Comparison of ENCODE assay signal across 24 mouse cellular contexts in the genomic region with DNA sequence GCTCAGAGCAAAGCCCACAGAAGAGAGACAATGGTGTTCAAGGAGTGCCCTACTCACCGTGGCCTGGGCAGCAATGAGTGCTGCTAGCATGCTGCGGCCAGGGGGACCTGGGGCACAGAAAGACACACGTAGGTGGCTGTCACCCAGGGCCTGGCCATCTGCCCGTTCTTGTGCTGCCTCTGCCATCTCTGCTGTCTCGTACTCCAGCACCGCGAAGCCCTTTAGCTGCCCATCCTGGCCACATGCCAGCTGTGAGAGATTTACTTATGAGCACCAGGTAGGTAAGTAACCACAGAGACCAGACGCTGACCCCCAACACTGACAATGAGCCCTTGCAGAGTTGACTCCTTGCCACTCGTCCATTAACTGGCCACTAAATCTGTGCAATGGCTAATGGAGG. TPM values are rescaled to one million over a fixed set of nuclear protein-coding genes. Genes with fewer than 3 reads are reported as not detected.
A peak's percentile ranks its signal among the peaks of the same experiment; 100 is the strongest.
DNase-seq lines count a peak whose midpoint lies in the region; TF ChIP-seq lines count a peak whose summit lies in the region.
"Had no signal": no experiment of that assay in that cellular context is flagged by ENCODE, and none has a peak within 500 bp of the region (broad histone marks: within the 10 kb centered on the region; RNA-seq: fewer than 3 reads in every experiment).

No protein-coding gene starts in this region.

- no peak overlapping the region for H3K4me3 ChIP-seq in layer of hippocampus, adult 2 months
- H3K4me3 ChIP-seq: embryonic facial prominence, embryonic 12.5 days; embryonic facial prominence, embryonic 15.5 days; heart, embryonic 12.5 days; heart, embryonic 15.5 days; hindbrain, embryonic 10.5 days; hindbrain, embryonic 13.5 days; intestine, embryonic 15.5 days had no signal

- peak overlapping the region; percentile 46; the same call in 1 of the 2 replicates for H3K27ac ChIP-seq in layer of hippocampus, adult 2 months
- H3K27ac ChIP-seq: embryonic facial prominence, embryonic 12.5 days; embryonic facial prominence, embryonic 15.5 days; heart, embryonic 15.5 days; hindbrain, embryonic 10.5 days; hindbrain, embryonic 13.5 days; intestine, embryonic 15.5 days had no signal

- TF ChIP-seq CTCF in layer of hippocampus, adult 2 months (conservative IDR thresholded peaks at IDR 0.05) = no peak

- peak; percentile 21 for DNase-seq in adrenal gland, postnatal 10 days
- DNase-seq in adrenal gland, postnatal 4 days (ENCODE audit: low spot score in 2 of 2) = no peak
- peak; percentile 27 to 54 for DNase-seq in cerebellum, postnatal 25 days
- no peak for DNase-seq in cerebellum, adult 8-10 months
- DNase-seq in layer of hippocampus, adult 2 months (ENCODE audit: low spot score in 2 of 2) = no peak
- no peak for DNase-seq in layer of hippocampus, postnatal 25 days (ENCODE audit: extremely low spot score in 1 of 2, low spot score in 1 of 2)
- DNase-seq: adrenal gland, adult 8-10 months; adrenal gland, postnatal 36 days; cerebellum, adult 11-12 months; cerebellum, adult 9-10 months; forebrain, postnatal 0 days; heart, adult 18-20 months; heart, postnatal 10 days; heart, postnatal 36 days; kidney, adult 11 months had no signal

RNA-seq across cellular contexts. Expression of gene Fdx1l, which starts 7.7 kb away (rescaled TPM):
- 10 to 100 TPM; 32.5 to 38.6 TPM for total RNA-seq in adrenal gland, postnatal 10 days (2021)
- total RNA-seq in adrenal gland, postnatal 4 days (2021) = 10 to 100 TPM; 32.9 to 37.7 TPM
- 10 to 100 TPM; 61.1 to 62.0 TPM for total RNA-seq in layer of hippocampus, adult 2 months (2021)
- 10 to 100 TPM; 67.2 to 68.2 TPM for total RNA-seq in layer of hippocampus, postnatal 25 days (2021)

RNA-seq across cellular contexts. Expression of gene Gm49373, which starts 8.2 kb away (rescaled TPM):
- under 1 TPM; 0.45 to 0.51 TPM for total RNA-seq in adrenal gland, postnatal 10 days (2021)
- under 1 TPM in 1 of 2 experiments, not detected in 1; 0.64 TPM for total RNA-seq in adrenal gland, postnatal 4 days (2021)
- 1 to 10 TPM in 1 of 2 experiments, under 1 TPM in 1; 0.74 to 2.7 TPM for total RNA-seq in layer of hippocampus, adult 2 months (2021)
- 1 to 10 TPM; 1.1 to 1.3 TPM for total RNA-seq in layer of hippocampus, postnatal 25 days (2021)
- total RNA-seq: common myeloid progenitor, adult 5-6 weeks had no signal

RNA-seq across cellular contexts. Expression of gene Gm38431, which starts 10.7 kb away (rescaled TPM):
- 1 to 10 TPM in 1 of 2 experiments, under 1 TPM in 1; 0.63 to 1.5 TPM for total RNA-seq in adrenal gland, postnatal 10 days (2021)
- total RNA-seq in adrenal gland, postnatal 4 days (2021) = 1 to 10 TPM; 3.1 to 3.9 TPM
- total RNA-seq in layer of hippocampus, adult 2 months (2021) = 1 to 10 TPM; 2.9 to 3.8 TPM
- total RNA-seq in layer of hippocampus, postnatal 25 days (2021) = 1 to 10 TPM; 2.4 to 2.7 TPM

RNA-seq across cellular contexts. Expression of gene Raver1, which starts 10.7 kb away (rescaled TPM):
- total RNA-seq in adrenal gland, postnatal 10 days (2021) = 10 to 100 TPM; 47.2 to 50.3 TPM
- total RNA-seq in adrenal gland, postnatal 4 days (2021) = 10 to 100 TPM; 67.0 to 68.4 TPM
- 10 to 100 TPM; 34.5 to 36.5 TPM for total RNA-seq in layer of hippocampus, adult 2 months (2021)
- total RNA-seq in layer of hippocampus, postnatal 25 days (2021) = 10 to 100 TPM; 28.4 to 34.7 TPM

RNA-seq across cellular contexts. Expression of gene Zglp1, which starts 14.2 kb away (rescaled TPM):
- not detected for total RNA-seq in adrenal gland, postnatal 10 days (2021)
- not detected for total RNA-seq in adrenal gland, postnatal 4 days (2021)
- total RNA-seq in layer of hippocampus, adult 2 months (2021) = under 1 TPM in 1 of 2 experiments, not detected in 1; 0.71 TPM
- total RNA-seq in layer of hippocampus, postnatal 25 days (2021) = under 1 TPM in 1 of 2 experiments, not detected in 1; 0.94 TPM
- total RNA-seq: adrenal gland, postnatal 36 days; common myeloid progenitor, adult 5-6 weeks; forebrain, postnatal 0 days; gastrocnemius, adult 8-10 months; heart, adult 18-20 months; heart, postnatal 10 days; heart, postnatal 36 days had no signal

Comparison
In these comparisons a context has a peak if more than half of its experiments do, and no peak if none do; other contexts are left out.
1. DNase-seq: peak in adrenal gland, postnatal 10 days (single experiment) and cerebellum, postnatal 25 days (2 of 2); none in adrenal gland, postnatal 4 days (0 of 2), cerebellum, adult 8-10 months (single experiment), layer of hippocampus, adult 2 months (0 of 2) and layer of hippocampus, postnatal 25 days (0 of 2).